Mouse (Mus musculus) heart, embryonic 12.5 days (tissue): ENCODE results near the gene Cln5. TPM values are rescaled to one million over a fixed set of nuclear protein-coding genes. Genes with fewer than 3 reads are reported as not detected.
A peak's percentile ranks its signal among the peaks of the same experiment; 100 is the strongest.

Experiments
- ATAC-seq: fragments of 200-750 bp; cut with Nextera tagmentation; 2 replicates; pipeline ENCODE4 v1.8.0; 2017; ENCODE audit warnings: moderate TSS enrichment, moderate library complexity; ENCODE audit not compliant: insufficient number of reproducible peaks, low FRiP score
- H3K27ac ChIP-seq: fragments of 300-500 bp; sonication (generic); 2 replicates; pipeline ENCODE4 v1.5.1; 2016; ENCODE audit warnings: mild to moderate bottlenecking, moderate library complexity; ENCODE audit not compliant: poor library complexity, severe bottlenecking
- H3K27me3 ChIP-seq: fragments of 300-500 bp; sonication (generic); replicated peaks from 2 replicates; pipeline ENCODE4 v1.6.1; 2016; ENCODE audit warnings: mild to moderate bottlenecking, moderate library complexity
- H3K36me3 ChIP-seq: fragments of 300-500 bp; sonication (generic); 2 replicates; pipeline ENCODE4 v1.6.1; 2016; ENCODE audit warnings: mild to moderate bottlenecking, moderate library complexity
- H3K4me1 ChIP-seq: fragments of 300-500 bp; sonication (generic); replicated peaks from 2 replicates; pipeline ENCODE4 v1.6.1; 2016; ENCODE audit warnings: mild to moderate bottlenecking
- H3K4me2 ChIP-seq: fragments of 300-500 bp; sonication (generic); 2 replicates; pipeline ENCODE4 v1.6.1; 2016; ENCODE audit warnings: mild to moderate bottlenecking, moderate library complexity
- H3K4me3 ChIP-seq: fragments of 300-500 bp; sonication (generic); 2 replicates; pipeline ENCODE4 v1.5.1; 2016; ENCODE audit warnings: mild to moderate bottlenecking
- H3K9ac ChIP-seq: fragments of 300-500 bp; sonication (generic); 2 replicates; pipeline ENCODE4 v1.6.1; 2016; ENCODE audit warnings: mild to moderate bottlenecking, moderate library complexity
- H3K9me3 ChIP-seq: fragments of 300-500 bp; sonication (generic); replicated peaks from 2 replicates; pipeline ENCODE4 v1.6.1; 2016; ENCODE audit warnings: mild to moderate bottlenecking, moderate library complexity
- WGBS: fragments of 180-500 bp; shearing (Covaris S2); methylation state at CpG from one replicate; pipeline ENCODE4 v1.1.7; 2016; 5-methylcytosine and 5-hydroxymethylcytosine counted together
- polyA plus RNA-seq: library from polyadenylated mRNA; unstranded; fragments of >200 nt; fragmentation: Nextera tagmentation; extraction: Ambion mirVana; gene quantifications from 2 replicates; pipeline ENCODE4 v1.2.1, GENCODE M21; 2016

The Cln5 gene
- polyA plus RNA-seq = 31.0 TPM in 2 replicates

DNA sequence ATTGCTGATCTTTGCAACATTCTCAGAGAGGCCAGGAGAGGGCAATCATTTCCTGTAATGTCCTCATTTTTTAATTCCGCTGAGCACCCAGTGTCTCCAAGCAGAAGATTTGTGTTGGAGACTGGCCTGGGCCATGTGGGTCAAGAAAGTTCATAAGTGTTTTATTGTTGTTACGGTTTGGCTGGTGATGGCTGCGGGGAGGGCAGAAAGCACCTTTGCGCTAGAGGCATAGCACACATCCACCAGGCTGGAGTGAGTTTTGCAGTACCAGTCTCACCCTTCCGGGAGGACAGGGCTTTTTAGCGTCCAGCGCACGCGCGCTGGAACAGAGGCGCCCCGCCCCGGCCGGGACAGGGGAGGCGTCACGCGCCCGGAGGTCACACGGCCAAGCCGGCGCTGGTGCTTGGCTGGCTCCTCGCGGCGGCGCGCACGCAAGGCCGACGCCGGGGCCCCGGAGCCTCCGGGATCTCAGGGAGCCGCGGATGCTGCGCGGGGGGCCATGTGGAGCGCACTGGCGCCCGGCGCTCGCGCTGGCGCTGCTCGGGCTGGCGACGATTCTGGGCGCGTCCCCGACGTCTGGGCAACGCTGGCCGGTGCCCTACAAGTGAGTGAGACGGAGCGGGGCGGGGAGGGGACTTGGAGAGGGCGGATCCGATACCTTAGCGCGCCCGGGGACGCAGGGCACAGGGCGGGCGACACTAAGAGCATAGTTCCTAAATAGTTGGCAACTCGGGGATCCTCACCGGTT lies at the start of gene Cln5:
TSS of gene Cln5 (plus strand) at position 353 of the 748 bp plus-strand sequence.
- H3K27me3 ChIP-seq = no peaks in the 10 kb centered on the region
- H3K36me3 ChIP-seq = peaks cover 31% of the 10 kb centered on the region
- peaks cover 11% of the 10 kb centered on the region for H3K4me1 ChIP-seq
- peak within 1 kb of the TSS; percentile 58 for H3K4me3 ChIP-seq
- no peaks in the 10 kb centered on the region for H3K9me3 ChIP-seq
- H3K27ac ChIP-seq = peak within 1 kb of the TSS; percentile 85
- peak within 1 kb of the TSS; percentile 74 for H3K9ac ChIP-seq
- ATAC-seq = peak; percentile 98
- WGBS = under 1% methylated on average over 65 of the region's 65 CpGs
- peak within 1 kb of the TSS; percentile 94 for H3K4me2 ChIP-seq

DNA sequence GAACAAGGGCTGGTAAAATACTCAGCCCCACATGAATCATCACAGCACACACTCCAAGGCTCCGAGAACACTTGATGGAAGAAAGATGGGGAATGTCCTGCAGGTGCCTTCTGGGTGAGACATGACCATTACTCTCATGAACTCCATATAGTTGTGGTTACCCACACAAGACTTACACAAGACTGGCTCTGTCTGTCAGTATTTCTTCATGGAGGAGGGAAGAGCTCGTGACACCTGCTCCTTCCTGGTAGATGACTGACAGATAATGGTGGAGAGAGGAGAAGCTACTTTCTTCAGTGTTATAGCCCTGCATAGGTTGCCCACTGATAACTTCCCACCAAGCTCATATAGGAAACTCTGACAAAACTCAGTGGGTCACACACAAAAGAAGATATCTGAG lies 40.8 kb upstream of the Cln5 start:
- ATAC-seq = no peak
- no peaks in the 10 kb centered on the region for H3K27me3 ChIP-seq
- no peaks in the 10 kb centered on the region for H3K9me3 ChIP-seq
- no peaks in the 10 kb centered on the region for H3K4me1 ChIP-seq
- H3K4me3 ChIP-seq = no peak overlapping the region
- H3K4me2 ChIP-seq = no peak overlapping the region
- H3K9ac ChIP-seq = no peak overlapping the region
- H3K27ac ChIP-seq = no peak overlapping the region
- H3K36me3 ChIP-seq = no peaks in the 10 kb centered on the region
- WGBS = 70% methylated on average over 2 of the region's 2 CpGs

DNA sequence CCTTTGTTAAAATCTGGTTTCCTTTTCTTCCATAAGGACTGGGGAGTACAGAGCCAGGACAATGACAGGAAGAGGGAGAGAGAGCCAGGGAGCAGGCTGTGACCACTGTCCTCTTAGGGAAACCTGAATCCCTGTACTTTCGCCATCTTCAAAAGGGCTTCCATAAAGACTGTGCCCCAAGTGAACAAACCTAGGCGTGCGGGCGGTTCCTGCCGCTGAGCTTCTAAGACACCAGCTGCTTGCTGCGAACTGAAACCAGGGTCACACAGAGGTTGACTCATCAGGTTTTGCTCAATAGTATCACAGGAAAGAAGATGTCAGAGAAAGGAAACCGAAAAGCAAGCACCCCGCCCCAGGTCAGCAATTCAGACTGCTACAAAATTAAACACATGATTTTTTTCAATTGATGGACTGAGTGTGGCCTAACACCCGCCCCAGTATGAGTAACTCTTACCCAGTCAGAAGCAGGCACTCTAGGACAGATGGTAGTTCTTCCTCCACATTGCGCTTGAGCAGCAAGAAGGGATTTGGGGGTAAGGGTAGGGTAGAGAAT lies 36.7 kb upstream of the Cln5 start:
- Histone ChIP-seq H3K4me1 (no peaks in the 10 kb centered on the region), H3K4me2 (no peak overlapping the region), H3K36me3 (no peaks in the 10 kb centered on the region), H3K9ac (no peak overlapping the region), H3K27ac (no peak overlapping the region), H3K4me3 (no peak overlapping the region), H3K27me3 (no peaks in the 10 kb centered on the region), H3K9me3 (no peaks in the 10 kb centered on the region)
- peak; percentile 55; the same call in 1 of the 2 replicates for ATAC-seq
- WGBS = 68% methylated on average over 10 of the region's 10 CpGs

DNA sequence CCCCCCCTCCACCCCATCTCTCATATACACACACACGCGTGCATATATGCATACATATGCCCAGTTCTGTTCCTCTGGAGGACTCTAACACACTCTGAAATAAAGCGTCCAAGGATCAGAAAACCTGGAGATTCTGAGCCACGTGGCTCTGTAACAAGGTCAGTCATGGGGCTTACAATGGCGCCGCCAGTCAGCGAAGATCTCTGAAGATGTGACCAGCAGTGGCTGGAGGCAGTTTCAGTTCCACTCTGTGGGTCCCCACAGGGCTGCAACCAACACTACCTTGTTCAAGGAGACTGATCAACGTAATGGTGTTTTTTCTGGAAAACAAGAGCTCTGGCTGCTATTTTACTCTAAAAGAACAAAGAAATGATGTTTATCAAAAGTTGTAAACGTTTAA lies 35.9 kb upstream of the Cln5 start:
- no peaks in the 10 kb centered on the region for H3K9me3 ChIP-seq
- 79% methylated on average over 9 of the region's 9 CpGs for WGBS
- no peak overlapping the region for H3K9ac ChIP-seq
- H3K36me3 ChIP-seq = no peaks in the 10 kb centered on the region
- H3K27ac ChIP-seq = no peak overlapping the region
- H3K4me2 ChIP-seq = no peak overlapping the region
- H3K27me3 ChIP-seq = no peaks in the 10 kb centered on the region
- no peak overlapping the region for H3K4me3 ChIP-seq
- H3K4me1 ChIP-seq = no peaks in the 10 kb centered on the region
- no peak for ATAC-seq

DNA sequence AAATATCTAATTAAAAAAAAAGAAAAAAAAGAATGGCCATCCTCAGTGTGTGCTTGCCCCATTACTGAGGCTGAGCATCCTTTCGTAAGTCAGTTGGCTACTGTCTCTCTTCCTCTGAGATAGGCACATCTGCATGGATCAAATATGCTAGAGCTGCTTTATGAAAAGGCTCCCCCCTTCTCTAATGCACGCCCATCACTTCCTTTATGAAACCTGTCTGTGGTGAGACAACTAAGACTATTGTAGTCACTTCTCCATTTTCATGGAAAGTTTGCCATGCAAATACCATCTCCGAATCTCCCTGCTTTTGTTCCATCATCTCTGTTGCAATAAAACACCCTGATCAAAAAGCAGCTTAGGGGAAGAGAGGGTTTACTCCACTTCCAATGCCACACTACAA lies 33.0 kb upstream of the Cln5 start:
- Histone ChIP-seq H3K4me3 (no peak overlapping the region), H3K36me3 (no peaks in the 10 kb centered on the region), H3K27me3 (no peaks in the 10 kb centered on the region), H3K9me3 (no peaks in the 10 kb centered on the region), H3K27ac (no peak overlapping the region), H3K9ac (no peak overlapping the region), H3K4me2 (no peak overlapping the region), H3K4me1 (no peaks in the 10 kb centered on the region)
- 83% methylated on average over 3 of the region's 3 CpGs for WGBS
- no peak for ATAC-seq

DNA sequence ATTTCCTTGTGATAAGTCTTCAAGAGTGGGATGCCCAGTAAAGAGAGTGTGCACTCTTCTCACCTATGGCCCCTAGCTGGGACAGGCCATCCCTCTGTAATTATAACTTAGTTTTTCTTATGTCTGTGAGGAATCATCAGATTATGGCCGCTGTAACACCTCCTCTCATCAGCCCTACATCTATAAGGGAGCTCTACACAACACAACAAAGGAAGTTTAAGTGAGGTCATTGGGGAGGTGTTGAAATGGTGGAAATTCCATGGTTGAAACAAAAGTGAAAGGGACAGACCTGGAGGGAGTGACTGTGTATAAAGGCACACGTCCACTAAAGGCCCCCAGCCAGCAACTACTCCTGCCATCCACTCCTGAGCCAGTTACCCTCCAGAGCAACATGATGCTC lies 23.3 kb upstream of the Cln5 start, which contains the start of gene Acod1:
TSS of gene Acod1 (plus strand) at position 301 of the 400 bp plus-strand sequence.
- Histone ChIP-seq H3K27me3 (no peaks in the 10 kb centered on the region), H3K9me3 (no peaks in the 10 kb centered on the region), H3K36me3 (no peaks in the 10 kb centered on the region), H3K4me3 (no peak within 1 kb of the TSS), H3K4me2 (no peak within 1 kb of the TSS), H3K9ac (no peak within 1 kb of the TSS), H3K27ac (no peak within 1 kb of the TSS), H3K4me1 (no peaks in the 10 kb centered on the region)
- no peak for ATAC-seq
- 60% methylated on average over 2 of the region's 2 CpGs for WGBS

DNA sequence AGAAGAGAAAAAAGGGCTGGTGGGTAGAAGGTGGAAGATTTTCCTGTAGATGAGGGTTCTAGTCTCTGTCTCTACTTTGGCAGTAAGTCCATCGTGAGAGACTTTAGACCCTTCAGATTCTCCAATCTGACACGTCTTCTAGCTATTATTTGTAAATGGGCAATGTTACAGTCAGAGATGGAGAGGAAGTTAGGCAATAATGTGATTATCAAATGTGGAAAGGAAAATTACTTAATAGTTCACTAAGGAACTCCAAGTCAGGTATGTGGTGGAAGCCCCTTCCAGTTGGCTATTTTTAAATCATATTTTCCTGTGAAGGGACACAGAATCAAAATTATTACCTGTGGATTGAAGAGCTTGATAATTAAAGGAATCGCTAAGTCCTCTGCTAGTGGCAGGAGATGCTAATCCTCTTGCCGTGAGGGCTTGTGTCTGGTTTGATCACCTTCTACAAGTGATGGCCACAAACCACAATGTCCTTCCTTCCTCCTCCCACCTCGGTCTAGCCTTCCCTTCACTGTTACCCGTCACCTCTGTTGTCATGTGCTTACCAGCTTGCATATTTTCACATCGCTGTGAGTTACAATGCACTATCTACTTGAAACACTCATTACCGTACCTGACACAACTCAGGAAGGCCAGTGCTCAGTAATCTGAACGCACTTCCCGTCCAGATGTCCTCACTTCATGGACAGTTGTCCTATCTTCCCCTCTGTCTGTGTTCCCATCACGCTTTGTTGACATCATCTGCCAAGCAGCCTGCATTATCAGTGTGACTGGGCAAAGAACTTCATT lies 21.5 kb upstream of the Cln5 start:
- no peak for ATAC-seq
- Histone ChIP-seq H3K36me3 (no peaks in the 10 kb centered on the region), H3K4me3 (no peak overlapping the region), H3K9me3 (no peaks in the 10 kb centered on the region), H3K9ac (no peak overlapping the region), H3K4me2 (no peak overlapping the region), H3K27ac (no peak overlapping the region), H3K27me3 (no peaks in the 10 kb centered on the region), H3K4me1 (no peaks in the 10 kb centered on the region)
- 54% methylated on average over 11 of the region's 11 CpGs for WGBS

DNA sequence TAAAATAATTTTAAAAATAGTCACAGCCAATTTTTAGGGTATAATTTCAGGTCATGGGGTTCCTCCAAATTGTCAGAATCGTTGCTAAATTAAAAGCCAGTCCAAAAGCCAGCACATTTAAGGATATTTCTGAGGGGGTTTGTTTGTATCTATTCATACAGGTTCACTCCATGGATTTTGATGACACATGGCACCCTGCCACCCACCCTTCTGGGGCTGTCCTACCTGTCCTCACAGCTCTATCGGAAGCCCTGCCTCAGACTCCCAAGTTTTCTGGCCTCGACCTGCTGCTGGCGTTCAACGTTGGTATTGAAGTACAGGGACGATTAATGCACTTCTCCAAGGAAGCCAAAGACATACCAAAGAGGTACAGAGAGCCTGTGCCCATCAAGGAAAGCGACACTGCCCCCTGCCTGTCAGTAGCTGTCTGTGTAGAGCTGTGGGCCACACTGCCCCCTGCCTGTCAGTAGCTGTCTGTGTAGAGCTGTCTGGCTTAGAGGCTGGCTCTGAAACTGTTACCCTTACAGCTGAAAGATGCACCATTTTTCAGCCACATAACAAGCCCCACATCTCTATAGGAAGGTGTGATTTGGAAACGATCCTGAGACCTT lies 18.8 kb upstream of the Cln5 start:
- Histone ChIP-seq H3K9ac (no peak overlapping the region), H3K4me2 (no peak overlapping the region), H3K4me1 (no peaks in the 10 kb centered on the region), H3K36me3 (no peaks in the 10 kb centered on the region), H3K9me3 (no peaks in the 10 kb centered on the region), H3K27ac (no peak overlapping the region), H3K4me3 (no peak overlapping the region), H3K27me3 (no peaks in the 10 kb centered on the region; the same call in 1 of the 2 replicates)
- WGBS = 35% methylated on average over 8 of the region's 8 CpGs
- ATAC-seq = peak; percentile 75

DNA sequence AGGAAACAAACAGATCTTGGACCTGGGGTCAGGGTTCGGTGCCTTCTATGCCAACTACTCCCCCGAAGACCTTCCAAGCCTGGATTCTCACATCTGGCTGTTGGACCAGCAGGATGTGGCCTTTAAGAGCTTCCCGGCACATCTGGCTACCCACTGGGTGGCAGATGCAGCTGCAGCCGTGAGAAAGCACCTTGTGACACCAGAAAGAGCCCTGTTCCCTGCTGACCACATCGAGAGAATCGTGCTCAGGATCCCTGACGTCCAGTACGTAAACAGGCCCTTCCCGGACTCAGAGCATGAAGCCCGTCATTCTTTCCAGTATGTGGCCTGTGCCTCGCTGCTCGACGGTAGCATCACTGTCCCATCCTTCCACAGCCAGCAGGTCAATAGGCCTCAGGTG lies 15.3 kb upstream of the Cln5 start:
- H3K4me3 ChIP-seq = no peak overlapping the region
- ATAC-seq = no peak
- H3K36me3 ChIP-seq = no peaks in the 10 kb centered on the region
- H3K27me3 ChIP-seq = no peaks in the 10 kb centered on the region; the same call in 1 of the 2 replicates
- H3K4me1 ChIP-seq = no peaks in the 10 kb centered on the region
- H3K4me2 ChIP-seq = no peak overlapping the region
- H3K9me3 ChIP-seq = no peaks in the 10 kb centered on the region
- H3K27ac ChIP-seq = no peak overlapping the region
- 84% methylated on average over 13 of the region's 13 CpGs for WGBS
- H3K9ac ChIP-seq = no peak overlapping the region

DNA sequence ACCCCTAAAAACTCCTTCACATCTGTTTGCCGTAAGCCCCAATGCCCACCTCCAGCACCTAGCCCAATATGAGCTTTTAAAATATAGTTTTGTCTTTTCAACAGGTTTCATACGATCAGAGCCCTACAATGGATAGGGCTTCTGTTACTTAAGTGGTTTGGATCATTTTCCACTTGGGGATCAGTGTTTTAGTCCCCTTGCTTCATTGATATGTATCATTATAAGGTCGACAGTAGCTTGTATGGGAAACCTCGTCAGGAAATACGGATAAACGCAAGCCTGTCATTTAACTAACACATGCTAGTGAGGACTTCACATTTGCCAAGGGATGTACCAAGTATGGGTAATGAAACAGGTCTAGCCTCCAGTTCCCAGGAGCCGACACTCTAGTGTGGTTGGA lies 13.4 kb upstream of the Cln5 start:
- ATAC-seq = no peak
- H3K4me2 ChIP-seq = no peak overlapping the region
- H3K27ac ChIP-seq = no peak overlapping the region
- no peak overlapping the region for H3K4me3 ChIP-seq
- H3K9me3 ChIP-seq = no peaks in the 10 kb centered on the region
- no peak overlapping the region for H3K9ac ChIP-seq
- H3K4me1 ChIP-seq = no peaks in the 10 kb centered on the region
- H3K27me3 ChIP-seq = no peaks in the 10 kb centered on the region; the same call in 1 of the 2 replicates
- no peaks in the 10 kb centered on the region for H3K36me3 ChIP-seq
- WGBS = 81% methylated on average over 7 of the region's 7 CpGs

DNA sequence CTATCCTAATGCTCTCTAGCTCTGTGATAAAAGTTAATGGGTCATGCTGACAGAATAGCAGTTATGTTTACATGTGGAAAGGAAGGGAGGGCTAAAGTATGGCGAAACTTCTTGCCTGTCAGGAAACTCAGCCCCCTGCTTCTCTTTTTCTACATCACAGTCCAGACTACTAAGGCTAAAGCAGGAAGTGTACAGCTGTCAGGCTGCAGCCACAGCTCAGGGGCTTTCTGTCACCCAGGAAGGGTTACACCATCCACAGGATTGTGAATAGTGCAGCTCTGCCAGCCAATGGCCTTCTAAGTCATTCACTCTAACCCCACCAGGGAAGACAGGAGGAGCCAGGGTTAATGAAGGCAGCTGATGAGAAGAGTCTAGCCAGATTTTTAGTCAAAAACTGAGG lies 11.0 kb upstream of the Cln5 start:
- Histone ChIP-seq H3K27ac (no peak overlapping the region), H3K4me3 (no peak overlapping the region), H3K4me2 (no peak overlapping the region), H3K9me3 (no peaks in the 10 kb centered on the region), H3K4me1 (no peaks in the 10 kb centered on the region), H3K27me3 (no peaks in the 10 kb centered on the region; the same call in 1 of the 2 replicates), H3K9ac (no peak overlapping the region), H3K36me3 (no peaks in the 10 kb centered on the region)
- ATAC-seq = no peak
- WGBS = 46% methylated on average over 1 of the region's 1 CpGs
